Mouse (Mus musculus): ENCODE measurements around the gene Xpr1. TPM values are rescaled to one million over a fixed set of nuclear protein-coding genes. Genes with fewer than 3 reads are reported as not detected.

The Xpr1 gene
- polyA plus RNA-seq, 1 experiment = 10.0 TPM

- no peak for TF ChIP-seq GATA1 (IDR thresholded peaks at IDR 0.05; ENCODE audit: low read length)
Measured at GRCm38 (mm10) chr1:155422022-155422421, 4.8 kb upstream of the Xpr1 start.

- TF ChIP-seq GATA1 (IDR thresholded peaks at IDR 0.05; ENCODE audit: low read length) = no peak
Measured at GRCm38 (mm10) chr1:155416147-155416700, 991 bp downstream of the Xpr1 start.

GRCm38 (mm10) chr1:155415421-155415820 lies 1.8 kb downstream of the Xpr1 start:
- TF ChIP-seq GATA1 (IDR thresholded peaks at IDR 0.05; ENCODE audit: low read length) = no peak

DNA sequence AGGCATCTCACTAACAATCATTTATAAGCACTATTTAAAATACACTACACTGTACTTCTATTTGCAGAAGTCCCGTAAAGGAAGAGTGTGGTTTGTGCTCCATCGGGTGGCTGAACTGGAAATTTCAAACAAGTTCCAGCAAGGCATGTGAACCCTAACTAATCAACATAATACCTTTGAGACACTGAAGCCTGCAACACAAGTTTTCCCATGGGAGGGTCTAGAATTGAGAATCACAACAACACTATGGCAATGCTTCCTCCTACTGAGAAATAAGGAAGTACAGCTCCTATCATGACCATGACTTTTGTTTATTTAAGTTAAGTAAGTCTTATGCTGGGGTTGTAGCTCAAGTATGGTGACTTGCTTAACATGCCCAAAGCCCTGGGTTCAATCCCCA lies 4.5 kb downstream of the Xpr1 start:
- TF ChIP-seq GATA1 (IDR thresholded peaks at IDR 0.05; ENCODE audit: low read length) = no peak

- no peak for TF ChIP-seq GATA1 (IDR thresholded peaks at IDR 0.05; ENCODE audit: low read length)
Measured at GRCm38 (mm10) chr1:155408577-155408966, 8.6 kb downstream of the Xpr1 start.

DNA sequence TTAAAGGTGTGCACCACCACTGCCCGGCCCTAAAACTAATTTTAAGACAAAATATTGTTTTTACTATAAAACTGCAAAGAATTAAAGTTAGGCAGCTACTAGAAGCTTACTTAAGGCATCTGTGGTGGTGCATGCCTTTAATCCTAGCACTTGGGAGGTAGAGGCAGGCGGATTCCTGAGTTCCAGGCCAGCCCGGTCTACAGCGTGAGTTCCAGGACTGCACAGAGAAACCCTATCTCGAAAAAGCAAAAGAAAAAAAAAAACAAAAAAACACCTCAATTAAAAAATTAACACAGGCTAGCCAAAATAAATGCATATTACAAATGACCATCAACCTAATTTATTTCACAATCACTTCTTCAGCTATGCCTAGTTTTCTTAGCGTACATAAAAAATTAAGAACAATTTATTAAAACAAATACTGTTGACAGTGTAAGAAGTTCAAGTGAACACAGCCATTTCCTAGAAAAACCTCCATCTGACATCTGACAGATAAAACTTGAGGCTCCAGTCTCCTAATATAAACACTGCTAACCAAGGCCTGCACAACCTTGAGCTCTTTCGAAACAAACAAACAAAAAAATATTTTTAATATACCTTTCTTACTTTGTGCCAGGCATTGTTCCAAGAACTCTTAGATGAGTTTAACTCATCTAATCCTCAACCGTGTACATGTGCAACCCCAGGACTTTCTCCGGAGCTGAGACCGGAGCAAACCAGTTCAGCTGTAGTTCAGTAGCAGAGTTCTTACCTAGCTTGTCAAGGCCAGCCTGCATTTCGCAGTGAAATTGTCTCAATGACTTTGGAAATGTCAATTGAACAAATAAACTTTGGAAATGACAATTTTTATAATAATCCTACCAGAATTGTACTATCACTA lies 9.3 kb downstream of the Xpr1 start:
- no peak for TF ChIP-seq GATA1 (IDR thresholded peaks at IDR 0.05; ENCODE audit: low read length)

DNA sequence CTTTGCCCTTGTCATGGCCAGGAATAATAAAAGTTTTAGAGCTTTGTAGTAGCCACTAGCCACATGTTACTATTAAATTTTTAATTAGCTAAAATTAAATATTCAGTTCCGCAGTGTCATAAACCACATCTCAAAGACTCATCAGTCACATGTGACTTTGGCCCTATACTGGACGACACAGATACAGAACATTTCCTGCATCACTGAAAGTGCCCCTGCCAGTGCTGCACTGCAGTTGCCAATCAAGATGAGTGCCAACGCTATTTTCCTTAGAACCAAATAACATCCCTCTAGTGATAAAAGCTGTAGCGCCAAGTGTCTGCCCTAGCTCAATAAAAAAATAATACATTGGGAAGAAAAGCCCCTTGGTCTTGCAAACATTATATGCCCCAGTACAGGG lies 17.2 kb downstream of the Xpr1 start:
- TF ChIP-seq GATA1 (IDR thresholded peaks at IDR 0.05; ENCODE audit: low read length) = no peak

GRCm38 (mm10) chr1:155394829-155395228 lies 22.4 kb downstream of the Xpr1 start:
- no peak for TF ChIP-seq GATA1 (IDR thresholded peaks at IDR 0.05; ENCODE audit: low read length)

DNA sequence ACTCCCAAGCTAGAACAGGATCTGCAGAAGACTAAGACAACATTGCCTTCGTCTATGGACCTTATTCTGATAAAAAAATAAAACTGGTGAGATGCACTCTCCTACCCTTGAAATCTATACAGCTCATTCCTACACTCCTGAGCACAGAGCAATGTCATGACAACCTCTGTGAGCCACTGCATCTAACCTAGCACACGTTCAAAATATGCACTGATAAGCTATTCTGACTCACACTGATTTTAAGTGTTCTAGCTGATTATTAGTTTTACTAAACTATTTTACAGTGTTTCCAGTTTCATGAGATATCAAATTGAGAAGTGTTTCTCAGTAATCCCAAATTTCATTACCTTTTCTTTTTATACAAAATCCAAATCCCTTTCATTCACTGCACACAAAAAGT lies 23.2 kb downstream of the Xpr1 start:
- no peak for TF ChIP-seq GATA1 (IDR thresholded peaks at IDR 0.05; ENCODE audit: low read length)

DNA sequence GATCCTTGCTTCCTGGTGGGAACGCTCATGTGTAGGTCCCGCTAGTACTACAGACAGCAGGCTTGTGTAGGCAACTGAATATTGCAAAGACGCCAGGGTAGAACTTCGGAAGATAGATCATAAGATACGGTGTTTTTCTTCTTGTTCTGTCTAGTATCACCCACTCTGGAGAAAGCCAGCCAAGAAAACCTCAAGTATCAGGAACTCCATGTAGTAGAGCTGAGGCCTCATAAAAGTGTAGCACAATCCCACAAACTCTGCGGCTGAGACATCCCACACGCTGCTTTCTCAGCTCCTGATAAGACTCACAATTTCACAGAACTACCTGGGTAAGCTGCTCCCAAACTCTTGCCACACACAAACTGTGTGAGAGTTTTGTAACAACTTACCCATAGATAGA lies 24.4 kb downstream of the Xpr1 start:
- no peak for TF ChIP-seq GATA1 (IDR thresholded peaks at IDR 0.05; ENCODE audit: low read length)

- no peak for TF ChIP-seq GATA1 (IDR thresholded peaks at IDR 0.05; ENCODE audit: low read length)
Measured at GRCm38 (mm10) chr1:155391537-155391936, 25.7 kb downstream of the Xpr1 start.

GRCm38 (mm10) chr1:155388418-155388817 lies 28.8 kb downstream of the Xpr1 start:
- TF ChIP-seq GATA1 (IDR thresholded peaks at IDR 0.05; ENCODE audit: low read length) = no peak

- no peak for TF ChIP-seq GATA1 (IDR thresholded peaks at IDR 0.05; ENCODE audit: low read length)
Measured at GRCm38 (mm10) chr1:155386551-155386950, 30.7 kb downstream of the Xpr1 start.

DNA sequence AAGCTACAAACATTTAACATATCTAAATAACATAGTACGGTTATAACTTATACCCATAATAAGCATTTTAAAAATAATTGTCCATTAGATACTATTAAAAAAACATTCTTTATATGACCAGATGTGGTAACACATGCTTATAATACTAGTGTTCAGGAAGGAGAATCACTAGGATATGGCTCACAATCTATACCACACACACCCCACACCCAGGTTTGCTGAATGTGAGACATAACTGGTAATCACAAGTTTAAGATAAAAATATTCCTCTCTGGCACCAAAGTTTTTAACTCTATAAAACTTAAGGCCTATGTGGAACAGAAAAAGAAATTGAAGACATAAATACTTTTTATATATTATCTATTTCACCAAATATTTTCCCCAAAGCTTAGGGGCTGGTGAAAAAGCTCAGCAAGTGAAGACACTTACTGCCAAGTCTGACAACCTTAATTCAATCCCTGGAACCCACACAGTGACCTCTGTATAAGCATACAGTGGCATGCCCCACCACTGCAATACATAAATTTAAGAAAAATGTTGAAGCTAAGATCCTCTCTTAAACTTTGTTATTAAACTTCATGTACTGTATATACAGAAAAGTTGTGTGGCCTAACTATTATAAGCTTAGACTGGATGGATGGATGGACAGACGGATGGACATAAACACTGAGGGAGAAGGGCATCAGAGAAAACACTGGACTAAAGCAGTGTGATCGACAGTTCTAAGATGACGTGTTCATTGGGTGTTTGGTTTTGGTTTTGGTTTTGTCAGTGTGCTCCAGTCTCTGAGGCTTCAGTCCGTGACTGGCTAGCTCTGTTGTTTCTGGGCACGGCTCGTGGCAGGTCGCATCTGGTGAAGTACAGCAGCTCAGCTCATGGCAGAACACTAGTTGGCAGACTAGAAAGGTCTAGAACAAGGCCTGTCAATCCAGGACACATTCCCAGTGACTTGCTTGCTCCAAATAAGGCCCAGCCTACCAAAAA lies 33.6 kb downstream of the Xpr1 start:
- TF ChIP-seq GATA1 (IDR thresholded peaks at IDR 0.05; ENCODE audit: low read length) = no peak

- no peak for TF ChIP-seq GATA1 (IDR thresholded peaks at IDR 0.05; ENCODE audit: low read length)
Measured at GRCm38 (mm10) chr1:155381931-155382330, 35.3 kb downstream of the Xpr1 start.

GRCm38 (mm10) chr1:155379289-155379688 lies 37.9 kb downstream of the Xpr1 start:
- TF ChIP-seq GATA1 (IDR thresholded peaks at IDR 0.05; ENCODE audit: low read length) = no peak

All from G1E-ER4 (cell line).